Mouse (Mus musculus) intestine, embryonic 16.5 days (tissue): ENCODE data around the gene Brd4. TPM values are rescaled to one million over a fixed set of nuclear protein-coding genes. Genes with fewer than 3 reads are reported as not detected.

Experiments
- ATAC-seq: fragments of 200-750 bp; cut with Nextera tagmentation; 2 replicates; pipeline ENCODE4 v1.8.0; 2017; ENCODE audit warnings: moderate TSS enrichment, moderate library complexity
- H3K27ac ChIP-seq: fragments of 300-500 bp; sonication (generic); 2 replicates; pipeline ENCODE4 v1.5.1; 2014; ENCODE audit warnings: mild to moderate bottlenecking, low read length
- H3K27me3 ChIP-seq: fragments of 300-500 bp; sonication (generic); replicated peaks from 2 replicates; pipeline ENCODE4 v1.6.1; 2014; ENCODE audit warnings: low read length, control low read depth, mixed read lengths; ENCODE audit not compliant: control insufficient read depth, insufficient read depth
- H3K36me3 ChIP-seq: fragments of 300-500 bp; sonication (generic); 2 replicates; pipeline ENCODE4 v1.6.1; 2014; ENCODE audit warnings: low read length, control low read depth; ENCODE audit not compliant: control insufficient read depth, insufficient read depth
- H3K4me1 ChIP-seq: fragments of 300-500 bp; sonication (generic); 2 replicates; pipeline ENCODE4 v1.6.1; 2014; ENCODE audit warnings: low read length, control low read depth, mixed read lengths; ENCODE audit not compliant: control insufficient read depth, insufficient read depth
- H3K4me2 ChIP-seq: fragments of 300-500 bp; sonication (generic); 2 replicates; pipeline ENCODE4 v1.6.1; 2014; ENCODE audit warnings: low read depth, low read length, control low read depth
- H3K4me3 ChIP-seq: fragments of 300-500 bp; sonication (generic); 2 replicates; pipeline ENCODE4 v1.5.1; 2014; ENCODE audit warnings: mild to moderate bottlenecking, low read length
- H3K9ac ChIP-seq: fragments of 300-500 bp; sonication (generic); 2 replicates; pipeline ENCODE4 v1.6.1; 2014; ENCODE audit warnings: low read depth, low read length
- H3K9me3 ChIP-seq: fragments of 300-500 bp; sonication (generic); 2 replicates; pipeline ENCODE4 v1.6.1; 2016; ENCODE audit warnings: low read length, control low read depth; ENCODE audit not compliant: control insufficient read depth
- WGBS: fragments of 180-500 bp; shearing (Covaris S2); extraction: QIAGEN DNeasy Blood & Tissue Kit; methylation state at CpG from one replicate; pipeline ENCODE4 v1.1.7; 2014; 5-methylcytosine and 5-hydroxymethylcytosine counted together
- polyA plus RNA-seq: library from polyadenylated mRNA; unstranded; fragments of >200 nt; fragmentation: Nextera tagmentation; extraction: Ambion mirVana; gene quantifications from 2 replicates; pipeline ENCODE4 v1.2.1, GENCODE M21; 2015

Brd4 gene
- polyA plus RNA-seq, 1 experiment from 2014 or later: 35.1 TPM

- WGBS: 59% methylated on average over 7 of the region's 7 CpGs
- no peaks in the 10 kb centered on the region for H3K36me3 ChIP-seq
- H3K27ac ChIP-seq: no peak overlapping the region
- no peak overlapping the region for H3K4me3 ChIP-seq
- no peaks in the 10 kb centered on the region for H3K27me3 ChIP-seq
- H3K4me1 ChIP-seq: peaks cover 3% of the 10 kb centered on the region; the same call in 1 of the 2 replicates
- no peak overlapping the region for H3K4me2 ChIP-seq
- ATAC-seq: no peak
- no peaks in the 10 kb centered on the region for H3K9me3 ChIP-seq
- no peak overlapping the region for H3K9ac ChIP-seq
Observed at GRCm38 (mm10) chr17:32173166-32173565, 111.4 kb downstream of the Brd4 start.

DNA sequence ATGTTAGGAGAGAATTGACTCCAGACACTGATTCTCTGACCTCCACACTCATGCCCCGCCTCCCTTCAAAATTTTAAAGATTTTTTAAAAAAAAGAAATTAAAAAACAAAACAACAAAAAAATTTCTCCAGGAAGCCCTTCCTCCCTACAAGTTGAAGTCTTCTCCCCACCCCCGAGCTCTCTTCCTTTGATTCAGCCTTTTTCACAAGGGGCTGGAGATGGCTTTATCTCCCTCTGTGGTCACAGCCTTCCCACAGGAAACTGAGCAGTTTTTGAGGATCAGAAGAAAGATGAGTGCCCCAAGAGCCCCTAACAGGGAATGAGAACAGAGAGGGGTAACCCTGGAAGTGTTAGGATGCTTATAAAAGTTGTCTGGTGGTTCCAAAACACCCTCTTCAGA lies 112.0 kb downstream of the Brd4 start:
- H3K27ac ChIP-seq: peak overlapping the region; percentile 39; the same call in 1 of the 2 replicates
- no peaks in the 10 kb centered on the region for H3K9me3 ChIP-seq
- no peak overlapping the region for H3K4me3 ChIP-seq
- peaks cover 3% of the 10 kb centered on the region; the same call in 1 of the 2 replicates for H3K4me1 ChIP-seq
- H3K4me2 ChIP-seq: no peak overlapping the region
- H3K36me3 ChIP-seq: no peaks in the 10 kb centered on the region
- no peaks in the 10 kb centered on the region for H3K27me3 ChIP-seq
- WGBS: 69% methylated on average over 2 of the region's 2 CpGs
- no peak overlapping the region for H3K9ac ChIP-seq
- ATAC-seq: no peak

DNA sequence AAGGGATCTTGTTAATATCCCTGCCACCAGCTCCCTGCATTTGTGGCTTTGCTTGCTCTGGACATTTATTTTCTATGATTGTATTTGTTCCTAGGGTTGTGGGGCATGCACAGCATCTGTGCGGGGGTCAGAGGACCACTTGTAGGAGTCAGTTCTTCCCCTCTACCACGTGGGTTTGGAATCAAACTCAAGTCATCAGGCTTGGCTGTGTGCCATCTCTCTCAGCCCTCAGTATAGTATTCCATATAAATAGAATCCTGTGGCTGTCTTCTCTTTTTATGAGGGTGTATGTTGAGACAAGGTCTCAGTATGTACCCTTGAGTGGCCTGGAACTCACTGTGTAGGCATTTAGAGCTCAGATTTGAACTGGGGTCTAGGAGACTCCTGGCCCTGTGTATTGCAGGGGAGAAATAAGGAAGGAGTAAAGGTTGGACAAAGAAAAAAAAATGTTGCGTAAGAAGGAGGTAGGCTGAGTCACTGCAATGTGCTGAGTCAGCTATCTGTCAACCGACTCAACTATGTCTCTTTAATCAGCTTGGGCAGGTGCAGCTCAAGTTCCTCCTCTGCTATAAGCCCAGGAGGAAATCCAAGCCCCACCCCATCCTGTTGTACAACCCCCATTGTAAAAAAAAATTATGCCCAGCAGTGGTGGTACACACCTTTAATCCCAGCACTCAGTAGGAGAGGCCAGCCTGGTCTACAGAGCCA lies 114.8 kb downstream of the Brd4 start:
- Histone ChIP-seq H3K4me2 (no peak overlapping the region), H3K36me3 (no peaks in the 10 kb centered on the region), H3K4me1 (peaks cover 19% of the 10 kb centered on the region), H3K9ac (no peak overlapping the region), H3K27ac (peak overlapping the region; percentile 68; the same call in 1 of the 2 replicates), H3K27me3 (no peaks in the 10 kb centered on the region), H3K9me3 (no peaks in the 10 kb centered on the region), H3K4me3 (no peak overlapping the region)
- 58% methylated on average over 4 of the region's 4 CpGs for WGBS
- ATAC-seq: peak; percentile 70

DNA sequence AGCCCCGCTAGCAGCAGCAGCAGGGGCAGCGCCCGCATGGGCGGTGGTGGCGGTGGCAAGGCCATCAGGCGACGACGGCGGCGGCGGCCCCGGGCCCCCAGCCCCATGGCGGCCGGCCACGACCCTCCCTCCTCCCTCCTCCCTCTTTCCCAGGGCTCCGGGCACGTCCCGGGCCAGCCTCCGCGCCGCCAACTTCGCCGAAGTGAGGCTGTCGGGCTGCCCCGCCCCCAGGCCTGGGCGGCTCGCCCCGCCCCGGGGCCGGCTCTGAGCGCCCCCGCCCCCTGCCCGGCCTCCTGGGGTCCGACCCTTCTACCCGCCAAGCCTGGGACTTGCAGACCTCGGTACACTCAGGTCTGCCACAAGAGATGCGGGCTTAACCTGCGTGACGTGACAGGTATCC lies 117.8 kb downstream of the Brd4 start, which contains the start of gene Notch3:
TSS of gene Notch3 (minus strand) at position 166 of the 400 bp plus-strand sequence.
- Histone ChIP-seq H3K4me3 (peak within 1 kb of the TSS; percentile 73), H3K27ac (peak within 1 kb of the TSS; percentile 78), H3K9me3 (no peaks in the 10 kb centered on the region), H3K4me1 (peaks cover 40% of the 10 kb centered on the region), H3K9ac (peak within 1 kb of the TSS; percentile 78), H3K4me2 (peak within 1 kb of the TSS; percentile 97), H3K27me3 (no peaks in the 10 kb centered on the region), H3K36me3 (no peaks in the 10 kb centered on the region)
- WGBS: 1% methylated on average over 38 of the region's 39 CpGs
- ATAC-seq: peak; percentile 38; the same call in 1 of the 2 replicates

- Histone ChIP-seq H3K9me3 (no peaks in the 10 kb centered on the region), H3K27ac (peak overlapping the region; percentile 78), H3K4me3 (peak overlapping the region; percentile 73), H3K36me3 (no peaks in the 10 kb centered on the region), H3K4me1 (peaks cover 40% of the 10 kb centered on the region), H3K4me2 (peak overlapping the region; percentile 97), H3K27me3 (no peaks in the 10 kb centered on the region), H3K9ac (peak overlapping the region; percentile 78)
- peak; percentile 10 for ATAC-seq
- under 1% methylated on average over 39 of the region's 43 CpGs for WGBS
Observed at GRCm38 (mm10) chr17:32165803-32166595, 118.5 kb downstream of the Brd4 start.

DNA sequence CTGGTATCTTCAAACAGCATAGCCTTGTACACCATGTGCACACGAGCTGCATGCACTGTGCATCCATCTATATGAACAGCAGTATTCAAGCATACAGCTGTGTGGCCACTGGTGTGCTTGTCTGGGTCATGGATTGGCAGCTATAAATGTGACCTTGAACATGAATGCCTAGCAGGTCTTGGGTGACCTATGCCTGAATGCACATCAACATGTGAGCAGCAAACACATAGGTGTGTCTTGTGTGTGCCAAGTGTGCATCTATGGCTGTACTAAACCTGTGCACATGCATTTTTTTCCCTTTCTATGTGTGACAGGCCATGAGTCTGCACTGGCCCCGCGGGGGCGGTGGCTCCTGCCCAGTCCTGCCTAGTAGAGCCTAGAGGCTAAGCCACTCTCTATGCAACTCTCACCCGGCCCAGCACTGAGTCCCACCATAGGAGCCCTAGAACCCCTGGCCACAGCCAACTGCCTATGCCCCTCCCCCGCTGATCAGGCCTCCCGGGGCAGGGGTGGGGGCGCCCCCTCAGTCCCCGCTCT lies 119.2 kb downstream of the Brd4 start:
- H3K9me3 ChIP-seq: no peaks in the 10 kb centered on the region
- peak overlapping the region; percentile 97 for H3K4me2 ChIP-seq
- 4% methylated on average over 9 of the region's 9 CpGs for WGBS
- H3K4me3 ChIP-seq: peak overlapping the region; percentile 73
- peak overlapping the region; percentile 78 for H3K9ac ChIP-seq
- no peaks in the 10 kb centered on the region for H3K36me3 ChIP-seq
- peak overlapping the region; percentile 78 for H3K27ac ChIP-seq
- peaks cover 40% of the 10 kb centered on the region for H3K4me1 ChIP-seq
- peak; percentile 10; the same call in 1 of the 2 replicates for ATAC-seq
- H3K27me3 ChIP-seq: no peaks in the 10 kb centered on the region

GRCm38 (mm10) chr17:32164780-32165179 lies 119.7 kb downstream of the Brd4 start:
- H3K36me3 ChIP-seq: no peaks in the 10 kb centered on the region
- H3K9me3 ChIP-seq: no peaks in the 10 kb centered on the region
- H3K9ac ChIP-seq: no peak overlapping the region
- peaks cover 40% of the 10 kb centered on the region for H3K4me1 ChIP-seq
- no peak for ATAC-seq
- no peak overlapping the region for H3K4me3 ChIP-seq
- H3K4me2 ChIP-seq: 0 out of 2 replicates have a peak overlapping the region, but pooled peaks have one; percentile 0
- no peak overlapping the region; the same call in 1 of the 2 replicates for H3K27ac ChIP-seq
- H3K27me3 ChIP-seq: no peaks in the 10 kb centered on the region

GRCm38 (mm10) chr17:32163910-32164650 lies 120.4 kb downstream of the Brd4 start:
- H3K9ac ChIP-seq: no peak overlapping the region
- WGBS: 50% methylated on average over 6 of the region's 6 CpGs
- no peak overlapping the region for H3K27ac ChIP-seq

More at GRCm38 (mm10) chr17:32163910-32164650, 120.4 kb downstream of the Brd4 start:
- H3K36me3 ChIP-seq: no peaks in the 10 kb centered on the region
- H3K4me1 ChIP-seq: peaks cover 37% of the 10 kb centered on the region
- ATAC-seq: no peak
- no peak overlapping the region for H3K4me3 ChIP-seq
- no peaks in the 10 kb centered on the region for H3K9me3 ChIP-seq
- H3K27me3 ChIP-seq: no peaks in the 10 kb centered on the region
- H3K4me2 ChIP-seq: 0 out of 2 replicates have a peak overlapping the region, but pooled peaks have one; percentile 0
